Mouse (Mus musculus) liver, adult 2 months (tissue): ENCODE measurements around the gene Tob2.

Source experiments
- CTCF ChIP-seq: fragments of 200-500 bp; IDR thresholded peaks from 2 replicates; pipeline ENCODE4 v1.5.1; 2011; ENCODE audit warnings: low read depth, low read length, control low read depth
- POLR2A ChIP-seq: fragments of 200-500 bp; IDR thresholded peaks from 2 replicates; pipeline ENCODE4 v1.6.1; 2011; ENCODE audit warnings: low read length, control low read depth; ENCODE audit not compliant: insufficient read depth; ENCODE audit errors: extremely low read depth

GRCm38 (mm10) chr15:81886795-81887550 lies 28.4 kb upstream of the Tob2 start:
- TF ChIP-seq CTCF: no peak
- TF ChIP-seq POLR2A: no peak
